Mouse (Mus musculus) testis, adult 2 months (tissue): Measurements from ENCODE around the gene BC035947. TPM values are rescaled to one million over a fixed set of nuclear protein-coding genes. Genes with fewer than 3 reads are reported as not detected.

Experiments used
- H3K27ac ChIP-seq: fragments of 200-500 bp; 2 replicates; pipeline ENCODE4 v1.5.1; 2012; ENCODE audit warnings: low read depth, low read length; ENCODE audit not compliant: control insufficient read depth, insufficient read depth
- H3K27me3 ChIP-seq: fragments of 200-500 bp; 2 replicates; pipeline ENCODE4 v1.6.1; 2012; ENCODE audit warnings: mild to moderate bottlenecking, low read length, moderate library complexity; ENCODE audit not compliant: control insufficient read depth, insufficient read depth
- H3K36me3 ChIP-seq: fragments of 200-500 bp; 2 replicates; pipeline ENCODE4 v1.6.1; 2012; ENCODE audit warnings: mild to moderate bottlenecking, low read length; ENCODE audit not compliant: control insufficient read depth, insufficient read depth
- H3K4me1 ChIP-seq: fragments of 200-500 bp; 2 replicates; pipeline ENCODE4 v1.6.1; 2012; ENCODE audit warnings: low read length; ENCODE audit not compliant: control insufficient read depth, insufficient read depth
- H3K4me3 ChIP-seq: fragments of 200-500 bp; 2 replicates; pipeline ENCODE4 v1.5.1; 2012; ENCODE audit warnings: low read depth, mild to moderate bottlenecking, low read length, moderate library complexity, mixed read lengths; ENCODE audit not compliant: control insufficient read depth
- CTCF ChIP-seq: fragments of 200-500 bp; IDR thresholded peaks from 2 replicates; pipeline ENCODE4 v1.5.1; 2012; ENCODE audit warnings: low read depth, mild to moderate bottlenecking, inconsistent platforms, low read length, moderate library complexity; ENCODE audit not compliant: control insufficient read depth, insufficient read depth, insufficient replicate concordance
- POLR2A ChIP-seq: fragments of 200-500 bp; IDR thresholded peaks from 2 replicates; pipeline ENCODE4 v1.6.1; 2012; ENCODE audit warnings: low read depth, mild to moderate bottlenecking, inconsistent platforms, low read length, moderate library complexity; ENCODE audit not compliant: control insufficient read depth
- polyA plus RNA-seq: library from polyadenylated mRNA; depleted of rRNA; stranded (reverse); fragments of >200 nt; gene quantifications from 2 replicates; pipeline ENCODE4 v1.2.3, GENCODE M21; 2012; rRNA removed

The BC035947 gene
- polyA plus RNA-seq, 1 experiment = 0.28 TPM

- TF ChIP-seq POLR2A (no peak), CTCF (no peak)
- Histone ChIP-seq H3K27ac (no peak overlapping the region), H3K36me3 (peaks cover 6% of the 10 kb centered on the region), H3K27me3 (no peaks in the 10 kb centered on the region), H3K4me1 (no peaks in the 10 kb centered on the region), H3K4me3 (no peak overlapping the region)
Observed at GRCm38 (mm10) chr1:78452544-78452943, 59.4 kb downstream of the BC035947 start.

GRCm38 (mm10) chr1:78451070-78451854 lies 60.7 kb downstream of the BC035947 start:
- Histone ChIP-seq H3K4me3 (no peak overlapping the region), H3K36me3 (peaks cover 6% of the 10 kb centered on the region), H3K27ac (no peak overlapping the region), H3K4me1 (no peaks in the 10 kb centered on the region), H3K27me3 (no peaks in the 10 kb centered on the region)
- TF ChIP-seq CTCF (no peak), POLR2A (no peak)

GRCm38 (mm10) chr1:78448091-78448490 lies 63.9 kb downstream of the BC035947 start:
- Histone ChIP-seq H3K27ac (no peak overlapping the region), H3K36me3 (peaks cover 3% of the 10 kb centered on the region), H3K27me3 (no peaks in the 10 kb centered on the region), H3K4me3 (no peak overlapping the region), H3K4me1 (no peaks in the 10 kb centered on the region)
- TF ChIP-seq CTCF = no peak
- no peak for TF ChIP-seq POLR2A

Other genes starting within 250 kb of the BC035947 start
- 8.7 and 10.1 TPM in 2 replicates for gene Sgpp2, start 201.8 kb downstream of the BC035947 start, polyA plus RNA-seq
- 25.7 and 28.4 TPM in 2 replicates for gene Farsb, start 23.3 kb downstream of the BC035947 start, polyA plus RNA-seq
- gene Mogat1, start 1.2 kb downstream of the BC035947 start, polyA plus RNA-seq = 1.2 and 1.5 TPM in 2 replicates
- gene Acsl3, start 145.7 kb upstream of the BC035947 start, polyA plus RNA-seq = 7.5 and 12.0 TPM in 2 replicates
- 2.6 and 3.1 TPM in 2 replicates for gene Utp14b, start 145.9 kb upstream of the BC035947 start, polyA plus RNA-seq